Mouse (Mus musculus): Measurements from ENCODE around the gene Shd.
A peak's percentile ranks its signal among the peaks of the same experiment; 100 is the strongest.

The Shd gene

GRCm38 (mm10) chr17:56008356-56009087 lies 38.3 kb downstream of the Shd start:
- peak; percentile 94 to 96 for DNase-seq

- DNase-seq, result peak; percentile 94 to 97
Observed at GRCm38 (mm10) chr17:56009088-56009961, 39.1 kb downstream of the Shd start.

- no peak for DNase-seq
Observed at GRCm38 (mm10) chr17:56009962-56010240, 39.6 kb downstream of the Shd start.

GRCm38 (mm10) chr17:56010255-56010654 lies 40.0 kb downstream of the Shd start:
- peak; percentile 36 to 41 for DNase-seq

GRCm38 (mm10) chr17:56010681-56011080 lies 40.4 kb downstream of the Shd start:
- DNase-seq, result peak; percentile 90 to 94

- peak; percentile 28 to 35 for DNase-seq
Observed at GRCm38 (mm10) chr17:56011441-56011840, 41.2 kb downstream of the Shd start.

GRCm38 (mm10) chr17:56015293-56015692 lies 45.0 kb downstream of the Shd start:
- DNase-seq, result peak in 1 of 2 experiments; percentile 22

GRCm38 (mm10) chr17:56016382-56016781 lies 46.1 kb downstream of the Shd start:
- peak in 1 of 2 experiments; percentile 16 for DNase-seq

- DNase-seq, result peak; percentile 59 to 62
Observed at GRCm38 (mm10) chr17:56016793-56017785, 46.8 kb downstream of the Shd start.

- DNase-seq, result peak in 1 of 2 experiments; percentile 33
Observed at GRCm38 (mm10) chr17:56017848-56018247, 47.6 kb downstream of the Shd start.

GRCm38 (mm10) chr17:56018347-56019131 lies 48.3 kb downstream of the Shd start:
- peak; percentile 86 to 88 for DNase-seq

- peak in 1 of 2 experiments; percentile 58 for DNase-seq
Observed at GRCm38 (mm10) chr17:56020400-56021084, 50.3 kb downstream of the Shd start.

- DNase-seq, result peak in 1 of 2 experiments; percentile 46
Observed at GRCm38 (mm10) chr17:56021161-56021910, 51.1 kb downstream of the Shd start.

- peak; percentile 75 to 79 for DNase-seq
Observed at GRCm38 (mm10) chr17:56022131-56022988, 52.1 kb downstream of the Shd start.

GRCm38 (mm10) chr17:56022989-56023290 lies 52.7 kb downstream of the Shd start:
- DNase-seq, result no peak

GRCm38 (mm10) chr17:56023386-56023785 lies 53.1 kb downstream of the Shd start:
- DNase-seq, result no peak

- DNase-seq, result peak in 1 of 2 experiments; percentile 3
Observed at GRCm38 (mm10) chr17:56024476-56024875, 54.2 kb downstream of the Shd start.

GRCm38 (mm10) chr17:56024931-56025330 lies 54.7 kb downstream of the Shd start:
- peak in 1 of 2 experiments; percentile 6 for DNase-seq
